1 mouse cellular context compared by ENCODE assay signal in the genomic region with DNA sequence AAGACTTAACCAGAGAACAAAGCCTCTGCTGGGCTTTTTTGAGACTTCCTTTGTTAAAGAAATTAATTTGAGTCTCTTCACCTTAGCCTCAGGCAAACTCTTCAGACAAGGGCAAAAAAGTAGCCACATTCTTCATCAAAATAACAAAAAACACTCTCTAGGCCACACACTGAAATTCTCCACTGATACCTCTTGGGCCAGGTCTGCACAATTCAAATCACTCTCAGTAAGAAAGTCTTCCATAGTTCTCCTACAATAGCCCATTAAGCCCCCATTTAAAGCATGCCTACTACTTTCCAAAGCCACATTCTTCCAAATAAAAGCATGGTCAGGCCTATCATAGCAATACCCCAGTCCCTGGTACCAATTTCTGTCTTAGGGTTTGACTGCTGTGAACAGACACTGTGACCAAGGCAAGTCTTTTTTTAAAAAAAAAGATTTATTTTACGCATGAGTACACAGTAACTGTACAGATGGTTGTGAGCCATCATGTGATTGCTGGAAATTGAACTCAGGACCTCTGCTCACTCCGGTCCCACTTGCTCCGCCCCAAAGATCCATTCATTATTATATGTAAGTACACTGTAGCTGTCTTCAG.
TF ChIP-seq lines count a peak whose summit lies in the region.

No protein-coding gene starts in this region.

TF ChIP-seq in ES-E14, 5 proteins besides CTCF, POLR2A, EP300 and RAD21:
- no peak for TF ChIP-seq HCFC1 (IDR thresholded peaks at IDR 0.05; ENCODE audit: borderline replicate concordance, insufficient read depth, low read length)
- no peak for TF ChIP-seq CHD2 (IDR thresholded peaks at IDR 0.05; ENCODE audit: low read depth, low read length)
- TF ChIP-seq ZNF384 (IDR thresholded peaks at IDR 0.05; ENCODE audit: low read depth, low read length), result peak; percentile 91
- no peak for TF ChIP-seq MAFK (IDR thresholded peaks at IDR 0.05; ENCODE audit: insufficient read depth, low read depth, low read length)
- no peak for TF ChIP-seq ZC3H11A (IDR thresholded peaks at IDR 0.05; ENCODE audit: borderline replicate concordance, low read depth, low read length)
